Mouse (Mus musculus) kidney, adult 2 months (tissue): ENCODE measurements at regions not wholly inside any gene's neighbourhood (a gene's known extent, or its start where the extent isn't known, plus 50 kb on each side); places are given as distances from the start of the nearest gene placed in this dataset.

ENCODE experiments used
- CTCF ChIP-seq: fragments of 200-500 bp; conservative IDR thresholded peaks from 2 replicates; pipeline ENCODE4 v1.5.1; 2011; ENCODE audit warnings: low read depth, mild to moderate bottlenecking, control low read depth, low read length, moderate library complexity, mixed read lengths; ENCODE audit not compliant: insufficient read depth, insufficient read length
- POLR2A ChIP-seq: fragments of 200-500 bp; IDR thresholded peaks from one replicate; pipeline ENCODE4 v1.6.1; 2011; ENCODE audit warnings: low read depth, low read length, control low read depth

DNA sequence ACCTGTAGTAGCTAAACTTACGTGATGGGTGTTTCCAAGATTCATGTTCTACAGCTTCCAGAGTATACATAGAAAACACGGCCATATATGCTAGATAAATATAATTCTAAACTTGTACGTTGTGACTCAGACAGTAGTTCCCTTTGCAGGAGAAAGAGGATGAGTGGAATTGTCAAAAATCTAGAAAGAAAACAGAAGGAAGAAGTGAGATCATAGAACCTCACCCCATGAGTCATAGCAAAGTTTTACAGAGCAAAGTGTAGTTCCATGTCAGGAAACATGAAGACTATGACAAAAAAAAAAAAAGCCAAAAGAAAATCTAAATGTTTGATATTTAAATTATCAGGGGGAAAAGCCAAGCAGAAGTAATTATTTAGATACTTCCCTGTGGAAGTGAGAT, 87.5 kb upstream of the Klf6 start:
- TF ChIP-seq CTCF (no peak), POLR2A (no peak)
